Mouse (Mus musculus) myocyte (in vitro differentiated cells): ENCODE measurements at regions not wholly inside any gene's neighbourhood (a gene's known extent, or its start where the extent isn't known, plus 50 kb on each side); places are given as distances from the start of the nearest gene placed in this dataset.

ENCODE experiments used
- CEBPB ChIP-seq: IDR thresholded peaks from 2 replicates; pipeline ENCODE4 v1.6.1; 2011; ENCODE audit warnings: mild to moderate bottlenecking, moderate library complexity; ENCODE audit not compliant: poor library complexity, insufficient read depth, severe bottlenecking
- MAX ChIP-seq: IDR thresholded peaks from one replicate; pipeline ENCODE4 v1.6.1; 2011; ENCODE audit warnings: low read depth, mild to moderate bottlenecking, control low read depth
- POLR2A ChIP-seq: IDR thresholded peaks from one replicate; pipeline ENCODE4 v1.6.1; 2011; ENCODE audit warnings: low read depth, mild to moderate bottlenecking, control low read depth, moderate library complexity; ENCODE audit not compliant: insufficient read length
- POLR2AphosphoS2 ChIP-seq: IDR thresholded peaks from one replicate; pipeline ENCODE4 v1.6.1; 2011; ENCODE audit warnings: low read depth, control low read depth; ENCODE audit not compliant: insufficient read length
- REST ChIP-seq: IDR thresholded peaks from one replicate; pipeline ENCODE4 v1.6.1; 2011; ENCODE audit warnings: mild to moderate bottlenecking, control low read depth, moderate library complexity; ENCODE audit not compliant: insufficient read depth, insufficient read length
- SRF ChIP-seq: IDR thresholded peaks from one replicate; pipeline ENCODE4 v1.6.1; 2011; ENCODE audit warnings: low read depth; ENCODE audit not compliant: control insufficient read depth, insufficient read length
- TCF3 ChIP-seq: IDR thresholded peaks from one replicate; pipeline ENCODE4 v1.6.1; 2011; ENCODE audit warnings: low read depth, control low read depth; ENCODE audit not compliant: insufficient read length
- USF1 ChIP-seq: IDR thresholded peaks from one replicate; pipeline ENCODE4 v1.6.1; 2011; ENCODE audit warnings: low read depth, mild to moderate bottlenecking, control low read depth, moderate library complexity

DNA sequence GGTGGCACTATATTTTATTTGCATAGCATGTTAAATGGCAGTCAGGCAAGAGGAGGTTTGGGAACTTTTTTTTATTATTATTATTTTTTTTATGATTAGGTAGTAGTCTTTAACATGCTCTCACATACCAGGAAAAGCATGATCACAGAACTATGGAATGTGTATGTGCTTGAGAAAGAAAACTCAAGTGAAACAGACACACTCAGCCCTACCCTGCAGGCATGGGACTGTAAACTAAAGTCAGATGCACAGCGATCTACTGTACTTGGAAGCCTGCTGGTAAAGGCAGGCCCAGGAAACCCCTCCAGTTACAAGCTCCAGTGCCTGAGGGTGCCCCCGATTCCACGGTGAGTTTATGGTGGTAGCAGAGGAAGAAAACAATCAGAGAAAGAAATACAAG, 243.6 kb downstream of the Sp3 start:
- no peak for TF ChIP-seq POLR2A
- no peak for TF ChIP-seq USF1
- no peak for TF ChIP-seq REST
- TF ChIP-seq CEBPB: no peak
- TF ChIP-seq TCF3: no peak
- no peak for TF ChIP-seq POLR2AphosphoS2
- no peak for TF ChIP-seq MAX
- no peak for TF ChIP-seq SRF
